Mouse (Mus musculus): ENCODE measurements around the gene Ankmy1. TPM values are rescaled to one million over a fixed set of nuclear protein-coding genes. Genes with fewer than 3 reads are reported as not detected.

The Ankmy1 gene
- total and polyA plus RNA-seq, 2 experiments: 0.09 TPM; not detected in 1

DNA sequence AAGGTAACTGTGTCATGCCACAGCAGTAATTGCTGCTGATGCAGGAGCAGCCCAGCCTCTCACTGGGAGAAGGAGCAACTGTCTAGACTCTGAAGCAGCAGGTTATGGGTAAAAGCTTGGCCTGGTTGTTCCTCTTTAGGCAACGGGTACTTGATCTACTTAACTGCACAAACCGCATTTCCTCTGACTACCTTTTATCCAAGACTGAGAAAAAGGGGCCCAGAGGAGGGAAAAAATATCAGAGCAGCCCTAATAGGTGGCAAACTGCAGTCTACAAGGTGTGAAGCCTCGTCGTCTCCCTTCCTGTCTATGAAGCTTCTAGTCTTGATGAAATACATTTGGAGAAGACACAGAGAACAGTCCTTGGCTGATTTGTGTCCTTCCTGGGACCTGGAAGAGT lies 30.9 kb upstream of the Ankmy1 start:
- peak overlapping the region; percentile 54 for H3K4me3 ChIP-seq (ENCODE audit: insufficient read depth, low read depth, low read length)
- H3K36me3 ChIP-seq (ENCODE audit: control insufficient read depth, insufficient read depth, low read length): no peaks in the 10 kb centered on the region
- no peaks in the 10 kb centered on the region for H3K27me3 ChIP-seq (ENCODE audit: control insufficient read depth, insufficient read depth, low read length)
- H3K9ac ChIP-seq (ENCODE audit: low read depth, low read length): peak overlapping the region; percentile 51
- H3K4me1 ChIP-seq (ENCODE audit: control insufficient read depth, insufficient read depth, low read length): peaks cover 12% of the 10 kb centered on the region
- no peak for DNase-seq (ENCODE audit: extremely low read depth, low read depth, low spot score)
- H3K27ac ChIP-seq (replicated peaks; ENCODE audit: insufficient read depth, low read depth, low read length): peak overlapping the region; percentile 76
- TF ChIP-seq POLR2A (IDR thresholded peaks at IDR 0.05; ENCODE audit: extremely low read depth, insufficient read depth, low read length): no peak
- TF ChIP-seq CTCF (IDR thresholded peaks at IDR 0.05; ENCODE audit: low read depth, low read length): no peak
- 80% methylated on average over 4 of the region's 4 CpGs for WGBS
- peaks cover 4% of the 10 kb centered on the region; the same call in 1 of the 2 replicates for H3K79me2 ChIP-seq (ENCODE audit: control insufficient read depth, insufficient read depth, low read length)

DNA sequence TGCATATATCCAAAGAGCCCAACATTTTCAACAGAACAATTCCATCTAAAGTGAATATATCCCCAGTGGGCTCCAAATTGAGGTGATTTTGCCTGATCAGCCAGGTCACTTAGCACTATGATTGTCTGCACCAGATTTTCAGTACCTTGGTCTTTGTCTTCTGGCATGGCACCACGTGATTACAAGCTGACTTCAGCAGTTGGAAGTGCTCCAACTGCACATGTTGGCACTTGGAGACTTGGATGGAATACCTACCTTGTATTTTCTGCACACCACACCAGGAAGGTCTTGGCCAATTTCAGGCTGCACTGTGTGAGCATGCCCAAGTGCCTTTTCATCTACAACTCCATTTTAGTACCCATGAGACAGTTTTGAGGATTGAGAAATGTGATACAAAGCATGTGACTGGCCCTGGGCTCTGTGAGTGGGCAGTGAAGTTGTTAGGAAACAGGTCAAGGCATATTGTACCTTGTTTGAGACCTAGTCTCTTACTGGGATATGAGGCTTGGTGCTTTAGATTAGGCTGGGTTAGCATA lies 27.5 kb upstream of the Ankmy1 start:
- Histone ChIP-seq H3K4me1 (ENCODE audit: control insufficient read depth, insufficient read depth, low read length) (peaks cover 1% of the 10 kb centered on the region; the same call in 1 of the 2 replicates), H3K27me3 (ENCODE audit: control insufficient read depth, insufficient read depth, low read length) (no peaks in the 10 kb centered on the region; the same call in 1 of the 2 replicates), H3K27ac (replicated peaks; ENCODE audit: insufficient read depth, low read depth, low read length) (no peak overlapping the region), H3K36me3 (ENCODE audit: control insufficient read depth, insufficient read depth, low read length) (no peaks in the 10 kb centered on the region), H3K9ac (ENCODE audit: low read depth, low read length) (no peak overlapping the region), H3K79me2 (ENCODE audit: control insufficient read depth, insufficient read depth, low read length) (no peaks in the 10 kb centered on the region), H3K4me3 (ENCODE audit: insufficient read depth, low read depth, low read length) (no peak overlapping the region)
- DNase-seq (ENCODE audit: extremely low read depth, low read depth, low spot score): peak; percentile 51
- WGBS: 11% methylated on average over 1 of the region's 1 CpGs
- no peak for TF ChIP-seq POLR2A (IDR thresholded peaks at IDR 0.05; ENCODE audit: extremely low read depth, insufficient read depth, low read length)
- TF ChIP-seq CTCF (IDR thresholded peaks at IDR 0.05; ENCODE audit: low read depth, low read length): no peak

DNA sequence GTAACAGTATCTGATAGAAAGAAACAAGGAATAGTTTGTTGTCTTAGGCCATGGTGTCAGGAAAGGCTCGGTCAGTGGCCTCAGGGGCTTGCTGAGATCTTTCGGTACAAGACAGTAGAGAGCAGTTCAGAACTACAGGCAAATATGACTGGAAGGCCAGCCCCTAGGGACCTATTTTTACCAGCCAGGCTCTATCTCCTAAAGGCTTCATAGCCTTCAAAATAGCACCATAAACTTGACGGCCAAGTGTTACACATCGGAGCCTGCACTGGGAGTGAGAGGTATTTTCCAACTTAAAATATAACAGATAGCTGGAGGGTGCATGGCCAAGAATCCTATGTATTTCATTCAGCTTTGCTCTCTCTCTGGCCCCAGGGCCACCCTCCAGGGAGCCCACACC lies 18.8 kb upstream of the Ankmy1 start:
- peaks cover 7% of the 10 kb centered on the region; the same call in 1 of the 2 replicates for H3K36me3 ChIP-seq (ENCODE audit: control insufficient read depth, insufficient read depth, low read length)
- H3K9ac ChIP-seq (ENCODE audit: low read depth, low read length): no peak overlapping the region
- no peaks in the 10 kb centered on the region; the same call in 1 of the 2 replicates for H3K27me3 ChIP-seq (ENCODE audit: control insufficient read depth, insufficient read depth, low read length)
- no peaks in the 10 kb centered on the region for H3K4me1 ChIP-seq (ENCODE audit: control insufficient read depth, insufficient read depth, low read length)
- no peak overlapping the region for H3K4me3 ChIP-seq (ENCODE audit: insufficient read depth, low read depth, low read length)
- H3K79me2 ChIP-seq (ENCODE audit: control insufficient read depth, insufficient read depth, low read length): no peaks in the 10 kb centered on the region
- no peak for DNase-seq (ENCODE audit: extremely low read depth, low read depth, low spot score)
- 94% methylated on average over 4 of the region's 4 CpGs for WGBS
- TF ChIP-seq CTCF (IDR thresholded peaks at IDR 0.05; ENCODE audit: low read depth, low read length) (no peak), POLR2A (IDR thresholded peaks at IDR 0.05; ENCODE audit: extremely low read depth, insufficient read depth, low read length) (no peak)
- H3K27ac ChIP-seq (replicated peaks; ENCODE audit: insufficient read depth, low read depth, low read length): no peak overlapping the region

DNA sequence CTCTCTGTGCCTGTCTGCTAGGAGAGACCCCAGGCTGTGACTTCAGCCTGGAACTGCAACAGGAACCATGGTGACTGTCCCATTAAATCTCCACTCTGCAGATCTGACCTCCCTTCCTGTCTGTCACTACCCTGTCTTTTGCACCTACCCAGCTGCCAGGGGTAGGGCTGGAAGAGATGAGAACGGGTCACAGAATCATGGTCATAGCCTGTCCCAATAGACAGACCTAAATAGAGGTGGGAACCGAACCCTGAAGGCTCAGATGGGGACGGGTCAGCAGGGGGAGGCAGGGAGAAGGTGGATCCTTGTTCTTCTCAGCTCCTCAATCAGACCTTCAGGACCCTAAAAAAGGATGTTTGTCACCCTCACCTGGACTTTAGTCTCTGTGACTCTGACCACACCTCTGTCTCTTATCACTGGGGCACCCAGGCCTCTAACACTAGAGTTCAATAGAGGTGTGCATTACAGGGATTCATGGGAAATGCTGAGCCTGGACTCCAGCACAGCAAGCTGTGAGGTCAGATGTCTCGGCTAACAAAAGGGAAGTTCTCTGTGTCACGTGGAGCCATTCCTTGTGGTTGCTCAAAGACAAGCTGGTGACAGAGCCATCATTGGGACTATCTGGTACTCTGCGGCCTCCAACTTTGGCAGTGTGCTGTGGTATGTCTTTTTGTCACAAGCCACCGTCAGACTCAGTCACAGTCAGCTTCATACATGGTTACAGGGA lies 17.9 kb upstream of the Ankmy1 start:
- Histone ChIP-seq H3K36me3 (ENCODE audit: control insufficient read depth, insufficient read depth, low read length) (peaks cover 10% of the 10 kb centered on the region), H3K4me3 (ENCODE audit: insufficient read depth, low read depth, low read length) (no peak overlapping the region)
- WGBS: 60% methylated on average over 7 of the region's 7 CpGs

DNA sequence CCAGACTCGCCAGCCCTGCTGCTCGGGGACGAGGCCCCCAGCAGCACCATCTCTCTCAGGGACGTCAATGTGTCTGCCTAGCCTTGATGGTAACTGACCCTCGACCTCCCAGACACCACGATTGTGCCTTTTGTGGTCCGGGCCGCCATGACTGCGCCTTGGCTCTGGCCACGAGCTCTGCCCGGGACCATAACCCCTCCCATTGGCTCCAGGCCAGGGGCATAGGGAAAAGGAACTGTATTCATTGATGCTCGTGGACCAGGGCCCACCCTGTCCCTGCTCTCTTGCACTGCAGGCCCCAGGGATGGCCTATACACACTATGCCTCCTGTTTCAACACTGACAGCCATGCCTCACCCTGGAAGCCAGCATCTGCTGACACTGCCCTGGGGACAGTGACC lies 17.1 kb upstream of the Ankmy1 start:
- no peaks in the 10 kb centered on the region for H3K4me1 ChIP-seq (ENCODE audit: control insufficient read depth, insufficient read depth, low read length)
- 75% methylated on average over 12 of the region's 12 CpGs for WGBS
- TF ChIP-seq POLR2A (IDR thresholded peaks at IDR 0.05; ENCODE audit: extremely low read depth, insufficient read depth, low read length): no peak
- TF ChIP-seq CTCF (IDR thresholded peaks at IDR 0.05; ENCODE audit: low read depth, low read length): no peak
- DNase-seq (ENCODE audit: extremely low read depth, low read depth, low spot score): no peak
- no peak overlapping the region for H3K27ac ChIP-seq (replicated peaks; ENCODE audit: insufficient read depth, low read depth, low read length)
- no peaks in the 10 kb centered on the region for H3K27me3 ChIP-seq (ENCODE audit: control insufficient read depth, insufficient read depth, low read length)
- H3K9ac ChIP-seq (ENCODE audit: low read depth, low read length): no peak overlapping the region
- H3K36me3 ChIP-seq (ENCODE audit: control insufficient read depth, insufficient read depth, low read length): peaks cover 14% of the 10 kb centered on the region
- H3K79me2 ChIP-seq (ENCODE audit: control insufficient read depth, insufficient read depth, low read length): no peaks in the 10 kb centered on the region
- no peak overlapping the region for H3K4me3 ChIP-seq (ENCODE audit: insufficient read depth, low read depth, low read length)

More for the DNA sequence above, 17.9 kb upstream of the Ankmy1 start:
- Histone ChIP-seq H3K4me1 (ENCODE audit: control insufficient read depth, insufficient read depth, low read length) (no peaks in the 10 kb centered on the region), H3K27me3 (ENCODE audit: control insufficient read depth, insufficient read depth, low read length) (no peaks in the 10 kb centered on the region), H3K79me2 (ENCODE audit: control insufficient read depth, insufficient read depth, low read length) (no peaks in the 10 kb centered on the region), H3K9ac (ENCODE audit: low read depth, low read length) (no peak overlapping the region), H3K27ac (replicated peaks; ENCODE audit: insufficient read depth, low read depth, low read length) (no peak overlapping the region)
- DNase-seq (ENCODE audit: extremely low read depth, low read depth, low spot score): peak; percentile 32
- no peak for TF ChIP-seq POLR2A (IDR thresholded peaks at IDR 0.05; ENCODE audit: extremely low read depth, insufficient read depth, low read length)
- TF ChIP-seq CTCF (IDR thresholded peaks at IDR 0.05; ENCODE audit: low read depth, low read length): no peak

GRCm38 (mm10) chr1:92919151-92919550 lies 16.4 kb upstream of the Ankmy1 start:
- Histone ChIP-seq H3K27ac (replicated peaks; ENCODE audit: insufficient read depth, low read depth, low read length) (no peak overlapping the region), H3K79me2 (ENCODE audit: control insufficient read depth, insufficient read depth, low read length) (no peaks in the 10 kb centered on the region), H3K4me3 (ENCODE audit: insufficient read depth, low read depth, low read length) (no peak overlapping the region), H3K4me1 (ENCODE audit: control insufficient read depth, insufficient read depth, low read length) (no peaks in the 10 kb centered on the region), H3K9ac (ENCODE audit: low read depth, low read length) (no peak overlapping the region), H3K27me3 (ENCODE audit: control insufficient read depth, insufficient read depth, low read length) (no peaks in the 10 kb centered on the region), H3K36me3 (ENCODE audit: control insufficient read depth, insufficient read depth, low read length) (peaks cover 14% of the 10 kb centered on the region)
- DNase-seq (ENCODE audit: extremely low read depth, low read depth, low spot score): no peak
- WGBS: 96% methylated on average over 11 of the region's 11 CpGs
- TF ChIP-seq POLR2A (IDR thresholded peaks at IDR 0.05; ENCODE audit: extremely low read depth, insufficient read depth, low read length) (no peak), CTCF (IDR thresholded peaks at IDR 0.05; ENCODE audit: low read depth, low read length) (no peak)

Measured in liver, adult 2 months (tissue).